Mouse (Mus musculus): Measurements from ENCODE around the gene Slc44a4. TPM values are rescaled to one million over a fixed set of nuclear protein-coding genes. Genes with fewer than 3 reads are reported as not detected.

Gene Slc44a4
- not detected for polyA plus RNA-seq (2015; fragmentation: Illumina TruSeq; extraction: RNeasy Lipid Tissue Mini Kit (QIAGEN cat#74804); ENCODE audit: insufficient read depth, low replicate concordance)

GRCm38 (mm10) chr17:34913930-34914665 lies at the start of gene Slc44a4:
Gene Slc44a4 (plus strand): TSS chr17:34914466.

GRCm38 (mm10) chr17:34879336-34879879 lies 34.9 kb upstream of the Slc44a4 start, which contains the start of gene Zbtb12:
Gene Zbtb12 (plus strand): TSS chr17:34879483.

GRCm38 (mm10) chr17:34881683-34882310 lies 32.5 kb upstream of the Slc44a4 start, which contains the start of gene Gm20547:
Gene Gm20547 (minus strand): TSS chr17:34882042.

GRCm38 (mm10) chr17:34898160-34898586 lies 16.1 kb upstream of the Slc44a4 start, which contains the start of the genes C2 and Ehmt2:
Gene C2 (minus strand): TSS chr17:34898265.
Gene Ehmt2 (plus strand): TSS chr17:34898469.

GRCm38 (mm10) chr17:34931061-34931734 lies 16.9 kb downstream of the Slc44a4 start, which contains the start of gene Neu1:
Gene Neu1 (plus strand): TSS chr17:34931253.

GRCm38 (mm10) chr17:34959130-34959778 lies 45.0 kb downstream of the Slc44a4 start, which contains the start of gene Hspa1b:
Gene Hspa1b (minus strand): TSS chr17:34959238.

GRCm38 (mm10) chr17:34969822-34970221 lies 55.6 kb downstream of the Slc44a4 start, which contains the start of gene Gm20481:
Gene Gm20481 (plus strand): TSS chr17:34969912.

GRCm38 (mm10) chr17:34972069-34972749 lies 57.9 kb downstream of the Slc44a4 start, which contains the start of the genes Hspa1a and Hspa1l:
Gene Hspa1a (minus strand): TSS chr17:34972156.
Gene Hspa1l (plus strand): TSS chr17:34972703.

Other genes starting within 250 kb of the Slc44a4 start
- 5.1 TPM for gene Tnxb, start 243.9 kb upstream of the Slc44a4 start, polyA plus RNA-seq (2015; fragmentation: Illumina TruSeq; extraction: RNeasy Lipid Tissue Mini Kit (QIAGEN cat#74804); ENCODE audit: insufficient read depth, low replicate concordance)
- 87.9 TPM for gene C4b, start 170.6 kb upstream of the Slc44a4 start, polyA plus RNA-seq (2015; fragmentation: Illumina TruSeq; extraction: RNeasy Lipid Tissue Mini Kit (QIAGEN cat#74804); ENCODE audit: insufficient read depth, low replicate concordance)
- gene Cyp21a1, start 109.9 kb upstream of the Slc44a4 start, polyA plus RNA-seq (2015; fragmentation: Illumina TruSeq; extraction: RNeasy Lipid Tissue Mini Kit (QIAGEN cat#74804); ENCODE audit: insufficient read depth, low replicate concordance) = 1.4 TPM
- 32.1 TPM for gene Stk19, start 77.5 kb upstream of the Slc44a4 start, polyA plus RNA-seq (2015; fragmentation: Illumina TruSeq; extraction: RNeasy Lipid Tissue Mini Kit (QIAGEN cat#74804); ENCODE audit: insufficient read depth, low replicate concordance)
- 22.4 TPM for gene Dxo, start 77.4 kb upstream of the Slc44a4 start, polyA plus RNA-seq (2015; fragmentation: Illumina TruSeq; extraction: RNeasy Lipid Tissue Mini Kit (QIAGEN cat#74804); ENCODE audit: insufficient read depth, low replicate concordance)
- gene Skiv2l, start 64.3 kb upstream of the Slc44a4 start, polyA plus RNA-seq (2015; fragmentation: Illumina TruSeq; extraction: RNeasy Lipid Tissue Mini Kit (QIAGEN cat#74804); ENCODE audit: insufficient read depth, low replicate concordance) = 31.3 TPM
- gene Nelfe, start 64.1 kb upstream of the Slc44a4 start, polyA plus RNA-seq (2015; fragmentation: Illumina TruSeq; extraction: RNeasy Lipid Tissue Mini Kit (QIAGEN cat#74804); ENCODE audit: insufficient read depth, low replicate concordance) = 16.3 TPM
- gene Cfb, start 51.9 kb upstream of the Slc44a4 start, polyA plus RNA-seq (2015; fragmentation: Illumina TruSeq; extraction: RNeasy Lipid Tissue Mini Kit (QIAGEN cat#74804); ENCODE audit: insufficient read depth, low replicate concordance) = 101 TPM
- gene Zbtb12, start 35.0 kb upstream of the Slc44a4 start, polyA plus RNA-seq (2015; fragmentation: Illumina TruSeq; extraction: RNeasy Lipid Tissue Mini Kit (QIAGEN cat#74804); ENCODE audit: insufficient read depth, low replicate concordance) = 3.5 TPM
- not detected for gene Gm20547, start 32.4 kb upstream of the Slc44a4 start, polyA plus RNA-seq (2015; fragmentation: Illumina TruSeq; extraction: RNeasy Lipid Tissue Mini Kit (QIAGEN cat#74804); ENCODE audit: insufficient read depth, low replicate concordance)
- gene C2, start 16.2 kb upstream of the Slc44a4 start, polyA plus RNA-seq (2015; fragmentation: Illumina TruSeq; extraction: RNeasy Lipid Tissue Mini Kit (QIAGEN cat#74804); ENCODE audit: insufficient read depth, low replicate concordance) = 38.7 TPM
- gene Ehmt2, start 16.0 kb upstream of the Slc44a4 start, polyA plus RNA-seq (2015; fragmentation: Illumina TruSeq; extraction: RNeasy Lipid Tissue Mini Kit (QIAGEN cat#74804); ENCODE audit: insufficient read depth, low replicate concordance) = 55.6 TPM
- gene Neu1, start 16.8 kb downstream of the Slc44a4 start, polyA plus RNA-seq (2015; fragmentation: Illumina TruSeq; extraction: RNeasy Lipid Tissue Mini Kit (QIAGEN cat#74804); ENCODE audit: insufficient read depth, low replicate concordance) = 21.7 TPM
- gene Hspa1b, start 44.8 kb downstream of the Slc44a4 start, polyA plus RNA-seq (2015; fragmentation: Illumina TruSeq; extraction: RNeasy Lipid Tissue Mini Kit (QIAGEN cat#74804); ENCODE audit: insufficient read depth, low replicate concordance) = 1.2 TPM
- not detected for gene Gm20481, start 55.4 kb downstream of the Slc44a4 start, polyA plus RNA-seq (2015; fragmentation: Illumina TruSeq; extraction: RNeasy Lipid Tissue Mini Kit (QIAGEN cat#74804); ENCODE audit: insufficient read depth, low replicate concordance)
- gene Hspa1a, start 57.7 kb downstream of the Slc44a4 start, polyA plus RNA-seq (2015; fragmentation: Illumina TruSeq; extraction: RNeasy Lipid Tissue Mini Kit (QIAGEN cat#74804); ENCODE audit: insufficient read depth, low replicate concordance) = 0.52 TPM
- gene Hspa1l, start 58.2 kb downstream of the Slc44a4 start, polyA plus RNA-seq (2015; fragmentation: Illumina TruSeq; extraction: RNeasy Lipid Tissue Mini Kit (QIAGEN cat#74804); ENCODE audit: insufficient read depth, low replicate concordance) = not detected
- 45.5 TPM for gene Lsm2, start 67.4 kb downstream of the Slc44a4 start, polyA plus RNA-seq (2015; fragmentation: Illumina TruSeq; extraction: RNeasy Lipid Tissue Mini Kit (QIAGEN cat#74804); ENCODE audit: insufficient read depth, low replicate concordance)
- gene Vars, start 86.5 kb downstream of the Slc44a4 start, polyA plus RNA-seq (2015; fragmentation: Illumina TruSeq; extraction: RNeasy Lipid Tissue Mini Kit (QIAGEN cat#74804); ENCODE audit: insufficient read depth, low replicate concordance) = 100 TPM
- 0.54 TPM for gene Vwa7, start 102.1 kb downstream of the Slc44a4 start, polyA plus RNA-seq (2015; fragmentation: Illumina TruSeq; extraction: RNeasy Lipid Tissue Mini Kit (QIAGEN cat#74804); ENCODE audit: insufficient read depth, low replicate concordance)
- 2.6 TPM for gene Sapcd1, start 113.5 kb downstream of the Slc44a4 start, polyA plus RNA-seq (2015; fragmentation: Illumina TruSeq; extraction: RNeasy Lipid Tissue Mini Kit (QIAGEN cat#74804); ENCODE audit: insufficient read depth, low replicate concordance)
- gene Msh5, start 132.3 kb downstream of the Slc44a4 start, polyA plus RNA-seq (2015; fragmentation: Illumina TruSeq; extraction: RNeasy Lipid Tissue Mini Kit (QIAGEN cat#74804); ENCODE audit: insufficient read depth, low replicate concordance) = 6.1 TPM
- gene Clic1, start 135.5 kb downstream of the Slc44a4 start, polyA plus RNA-seq (2015; fragmentation: Illumina TruSeq; extraction: RNeasy Lipid Tissue Mini Kit (QIAGEN cat#74804); ENCODE audit: insufficient read depth, low replicate concordance) = 228 TPM
- 3.2 TPM for gene Ddah2, start 144.6 kb downstream of the Slc44a4 start, polyA plus RNA-seq (2015; fragmentation: Illumina TruSeq; extraction: RNeasy Lipid Tissue Mini Kit (QIAGEN cat#74804); ENCODE audit: insufficient read depth, low replicate concordance)
- gene Ly6g6c, start 150.9 kb downstream of the Slc44a4 start, polyA plus RNA-seq (2015; fragmentation: Illumina TruSeq; extraction: RNeasy Lipid Tissue Mini Kit (QIAGEN cat#74804); ENCODE audit: insufficient read depth, low replicate concordance) = 0.26 TPM
- 2.5 TPM for gene Mpig6b, start 151.7 kb downstream of the Slc44a4 start, polyA plus RNA-seq (2015; fragmentation: Illumina TruSeq; extraction: RNeasy Lipid Tissue Mini Kit (QIAGEN cat#74804); ENCODE audit: insufficient read depth, low replicate concordance)
- gene Ly6g6e, start 162.4 kb downstream of the Slc44a4 start, polyA plus RNA-seq (2015; fragmentation: Illumina TruSeq; extraction: RNeasy Lipid Tissue Mini Kit (QIAGEN cat#74804); ENCODE audit: insufficient read depth, low replicate concordance) = not detected
- gene Ly6g6d, start 163.6 kb downstream of the Slc44a4 start, polyA plus RNA-seq (2015; fragmentation: Illumina TruSeq; extraction: RNeasy Lipid Tissue Mini Kit (QIAGEN cat#74804); ENCODE audit: insufficient read depth, low replicate concordance) = not detected
- gene Ly6g6f, start 171.1 kb downstream of the Slc44a4 start, polyA plus RNA-seq (2015; fragmentation: Illumina TruSeq; extraction: RNeasy Lipid Tissue Mini Kit (QIAGEN cat#74804); ENCODE audit: insufficient read depth, low replicate concordance) = 0.93 TPM
- 19.7 TPM for gene Abhd16a, start 174.8 kb downstream of the Slc44a4 start, polyA plus RNA-seq (2015; fragmentation: Illumina TruSeq; extraction: RNeasy Lipid Tissue Mini Kit (QIAGEN cat#74804); ENCODE audit: insufficient read depth, low replicate concordance)
- gene Ly6g5c, start 193.8 kb downstream of the Slc44a4 start, polyA plus RNA-seq (2015; fragmentation: Illumina TruSeq; extraction: RNeasy Lipid Tissue Mini Kit (QIAGEN cat#74804); ENCODE audit: insufficient read depth, low replicate concordance) = not detected
- 1.6 TPM for gene Ly6g5b, start 201.0 kb downstream of the Slc44a4 start, polyA plus RNA-seq (2015; fragmentation: Illumina TruSeq; extraction: RNeasy Lipid Tissue Mini Kit (QIAGEN cat#74804); ENCODE audit: insufficient read depth, low replicate concordance)
- gene Gpank1, start 207.0 kb downstream of the Slc44a4 start, polyA plus RNA-seq (2015; fragmentation: Illumina TruSeq; extraction: RNeasy Lipid Tissue Mini Kit (QIAGEN cat#74804); ENCODE audit: insufficient read depth, low replicate concordance) = 24.2 TPM
- 133 TPM for gene Csnk2b, start 207.6 kb downstream of the Slc44a4 start, polyA plus RNA-seq (2015; fragmentation: Illumina TruSeq; extraction: RNeasy Lipid Tissue Mini Kit (QIAGEN cat#74804); ENCODE audit: insufficient read depth, low replicate concordance)
- 15.5 TPM for gene D17H6S53E, start 211.9 kb downstream of the Slc44a4 start, polyA plus RNA-seq (2015; fragmentation: Illumina TruSeq; extraction: RNeasy Lipid Tissue Mini Kit (QIAGEN cat#74804); ENCODE audit: insufficient read depth, low replicate concordance)
- gene Apom, start 217.6 kb downstream of the Slc44a4 start, polyA plus RNA-seq (2015; fragmentation: Illumina TruSeq; extraction: RNeasy Lipid Tissue Mini Kit (QIAGEN cat#74804); ENCODE audit: insufficient read depth, low replicate concordance) = 0.33 TPM
- gene Bag6, start 220.7 kb downstream of the Slc44a4 start, polyA plus RNA-seq (2015; fragmentation: Illumina TruSeq; extraction: RNeasy Lipid Tissue Mini Kit (QIAGEN cat#74804); ENCODE audit: insufficient read depth, low replicate concordance) = 69.9 TPM